Mouse (Mus musculus): Measurements from ENCODE around the gene Plxnd1. TPM values are rescaled to one million over a fixed set of nuclear protein-coding genes. Genes with fewer than 3 reads are reported as not detected.

Gene Plxnd1
- polyA plus RNA-seq, 1 experiment from 2014 or later = 30.0 TPM

DNA sequence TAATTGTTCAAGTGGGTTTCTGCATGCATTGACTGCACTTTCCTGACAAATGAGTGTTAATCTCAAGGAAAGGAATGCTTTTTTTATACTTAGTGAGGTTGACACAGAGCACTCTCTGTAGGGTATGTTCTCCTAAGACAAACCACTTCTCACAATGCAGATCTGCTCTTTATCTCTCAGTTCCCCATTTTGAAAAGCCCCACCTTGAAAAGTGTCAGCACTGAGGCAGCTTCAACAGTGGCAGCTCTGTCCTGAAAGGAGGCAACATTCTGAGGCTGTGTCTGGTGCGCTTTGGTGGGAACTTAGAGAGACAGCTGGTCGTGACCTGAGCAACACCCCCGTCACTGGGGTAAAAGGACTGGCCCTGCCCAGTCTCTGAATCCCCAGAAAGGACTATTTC lies 85.8 kb downstream of the Plxnd1 start:
- Histone ChIP-seq H3K9me3 (no peaks in the 10 kb centered on the region), H3K4me2 (replicated peaks) (no peak overlapping the region), H3K27me3 (no peaks in the 10 kb centered on the region), H3K9ac (no peak overlapping the region), H3K4me3 (no peak overlapping the region), H3K27ac (no peak overlapping the region; the same call in 1 of the 2 replicates), H3K4me1 (no peaks in the 10 kb centered on the region), H3K36me3 (peaks cover 37% of the 10 kb centered on the region)
- no peak for ATAC-seq (ENCODE audit: low FRiP score, low read depth)
- 76% methylated on average over 3 of the region's 3 CpGs for WGBS

DNA sequence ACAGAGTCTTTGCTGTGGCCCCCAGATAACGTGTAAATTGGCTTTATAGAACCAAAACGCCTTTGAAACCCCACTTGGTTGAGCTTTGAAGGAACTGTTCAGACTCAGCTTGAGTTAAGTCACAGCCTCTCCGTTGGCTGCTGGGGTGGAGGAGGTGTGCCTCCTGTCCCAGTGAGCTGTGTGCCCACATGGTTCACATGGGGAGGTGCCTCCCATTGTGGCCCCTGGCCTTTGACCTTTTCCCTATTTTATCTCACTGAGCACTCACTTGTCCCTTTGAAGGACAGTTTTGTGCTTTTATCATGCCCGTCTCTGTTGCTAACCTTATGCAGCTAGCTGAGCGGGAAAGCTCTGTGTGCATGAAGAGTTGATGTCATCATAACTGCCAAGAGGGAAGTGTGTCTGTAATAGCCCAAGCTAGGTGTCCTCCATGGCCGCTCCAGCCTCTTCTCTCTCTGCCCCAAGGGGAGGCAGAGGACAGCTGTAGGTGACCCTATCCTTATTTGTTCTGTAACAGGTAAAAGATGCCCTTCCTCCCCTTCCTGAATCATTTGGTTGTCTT lies 86.3 kb downstream of the Plxnd1 start:
- no peaks in the 10 kb centered on the region for H3K27me3 ChIP-seq
- WGBS = 51% methylated on average over 6 of the region's 6 CpGs
- no peak for ATAC-seq (ENCODE audit: low FRiP score, low read depth)
- no peak overlapping the region for H3K27ac ChIP-seq
- no peak overlapping the region for H3K4me3 ChIP-seq
- no peaks in the 10 kb centered on the region for H3K4me1 ChIP-seq
- H3K9me3 ChIP-seq = no peaks in the 10 kb centered on the region
- no peak overlapping the region for H3K4me2 ChIP-seq (replicated peaks)
- H3K36me3 ChIP-seq = peaks cover 41% of the 10 kb centered on the region
- no peak overlapping the region for H3K9ac ChIP-seq

DNA sequence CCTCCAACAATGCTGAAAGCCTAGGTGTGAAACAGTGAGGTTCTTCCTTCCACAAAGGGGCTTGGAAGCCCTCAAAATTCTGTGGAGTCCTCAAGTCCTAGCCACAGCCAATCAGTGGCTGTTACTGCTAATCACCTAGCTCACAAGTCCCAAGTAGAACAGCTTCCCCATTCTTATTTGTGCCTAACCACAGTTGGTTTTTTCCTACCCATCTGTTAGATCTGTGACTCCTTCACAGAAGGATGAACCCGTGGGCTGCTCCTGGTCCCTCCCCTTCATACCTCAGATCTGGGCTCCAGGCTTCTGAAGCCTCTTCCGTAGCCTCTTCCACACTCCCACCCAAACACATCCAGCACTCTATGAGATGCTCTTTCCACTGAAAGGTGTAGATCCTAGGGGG lies 87.9 kb downstream of the Plxnd1 start:
- no peaks in the 10 kb centered on the region for H3K9me3 ChIP-seq
- H3K9ac ChIP-seq = no peak overlapping the region
- no peaks in the 10 kb centered on the region for H3K4me1 ChIP-seq
- no peak overlapping the region for H3K4me3 ChIP-seq
- no peak for ATAC-seq (ENCODE audit: low FRiP score, low read depth)
- peaks cover 55% of the 10 kb centered on the region for H3K36me3 ChIP-seq
- no peak overlapping the region for H3K27ac ChIP-seq
- 78% methylated on average over 2 of the region's 2 CpGs for WGBS
- H3K4me2 ChIP-seq (replicated peaks) = no peak overlapping the region
- no peaks in the 10 kb centered on the region for H3K27me3 ChIP-seq

DNA sequence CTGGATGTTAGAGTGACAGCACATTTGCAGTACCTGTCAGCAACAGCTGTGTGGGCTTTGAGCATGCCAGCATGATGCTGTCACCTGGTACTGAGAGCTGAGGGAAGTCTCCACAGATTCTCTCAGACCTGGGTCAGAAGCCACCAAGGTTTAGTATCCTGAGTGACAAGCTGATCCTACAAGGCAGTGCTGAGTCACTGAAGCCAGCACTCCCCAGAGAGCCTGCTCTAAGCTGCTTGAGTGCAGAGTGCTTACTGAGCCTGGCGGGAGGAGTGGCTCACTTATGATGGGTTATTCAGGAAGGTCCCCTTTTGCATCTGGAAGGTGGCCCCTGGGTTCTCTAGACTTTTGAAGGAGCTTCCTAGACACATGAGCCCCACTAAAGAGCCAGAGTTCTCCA lies 88.3 kb downstream of the Plxnd1 start:
- no peak for ATAC-seq (ENCODE audit: low FRiP score, low read depth)
- Histone ChIP-seq H3K27me3 (no peaks in the 10 kb centered on the region), H3K27ac (no peak overlapping the region), H3K9ac (no peak overlapping the region), H3K9me3 (no peaks in the 10 kb centered on the region), H3K36me3 (peaks cover 56% of the 10 kb centered on the region), H3K4me3 (no peak overlapping the region), H3K4me2 (replicated peaks) (no peak overlapping the region), H3K4me1 (peaks cover 3% of the 10 kb centered on the region; the same call in 1 of the 2 replicates)
- WGBS = 77% methylated on average over 1 of the region's 1 CpGs

DNA sequence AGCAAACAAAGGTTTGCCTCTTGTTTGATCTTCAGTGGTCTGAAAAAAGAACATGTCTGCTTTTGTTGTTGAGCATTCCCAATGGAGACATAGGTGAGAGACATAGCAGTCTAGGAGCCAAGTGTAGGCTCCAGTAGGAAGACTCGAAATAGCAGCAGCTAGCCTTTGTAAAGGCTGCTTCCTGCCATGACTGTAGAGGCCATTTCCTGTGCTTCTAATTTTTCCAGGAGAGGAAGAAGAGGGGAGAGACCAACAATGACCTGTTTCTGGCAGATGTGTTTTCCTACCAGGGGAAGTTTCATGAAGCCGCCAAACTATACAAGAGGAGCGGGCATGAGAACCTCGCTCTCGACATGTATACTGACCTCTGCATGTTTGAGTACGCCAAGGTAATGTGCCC lies 89.2 kb downstream of the Plxnd1 start:
- 92% methylated on average over 6 of the region's 6 CpGs for WGBS
- ATAC-seq (ENCODE audit: low FRiP score, low read depth) = no peak
- Histone ChIP-seq H3K9ac (no peak overlapping the region), H3K4me3 (no peak overlapping the region), H3K27ac (no peak overlapping the region), H3K4me2 (replicated peaks) (no peak overlapping the region), H3K4me1 (peaks cover 7% of the 10 kb centered on the region; the same call in 1 of the 2 replicates), H3K9me3 (no peaks in the 10 kb centered on the region), H3K27me3 (no peaks in the 10 kb centered on the region), H3K36me3 (peaks cover 52% of the 10 kb centered on the region)

Other genes starting within 250 kb of the Plxnd1 start
- gene Tmem40, start 232.6 kb downstream of the Plxnd1 start, polyA plus RNA-seq (2015; fragmentation: Nextera tagmentation; extraction: Ambion mirVana) = 2.6 and 3.4 TPM in 2 replicates
- 48.1 and 56.8 TPM in 2 replicates for gene Cand2, start 220.5 kb downstream of the Plxnd1 start, polyA plus RNA-seq (2015; fragmentation: Nextera tagmentation; extraction: Ambion mirVana)
- 2,055 and 2,057 TPM in 2 replicates for gene Rpl32, start 186.3 kb downstream of the Plxnd1 start, polyA plus RNA-seq (2015; fragmentation: Nextera tagmentation; extraction: Ambion mirVana)
- gene Efcab12, start 156.6 kb downstream of the Plxnd1 start, polyA plus RNA-seq (2015; fragmentation: Nextera tagmentation; extraction: Ambion mirVana) = 0.41 and 0.54 TPM in 2 replicates
- gene Mbd4, start 141.6 kb downstream of the Plxnd1 start, polyA plus RNA-seq (2015; fragmentation: Nextera tagmentation; extraction: Ambion mirVana) = 23.6 and 27.7 TPM in 2 replicates
- 25.8 and 27.9 TPM in 2 replicates for gene Ift122, start 141.5 kb downstream of the Plxnd1 start, polyA plus RNA-seq (2015; fragmentation: Nextera tagmentation; extraction: Ambion mirVana)
- gene Rho, start 63.3 kb downstream of the Plxnd1 start, polyA plus RNA-seq (2015; fragmentation: Nextera tagmentation; extraction: Ambion mirVana) = 0.20 and 0.42 TPM in 2 replicates
- not detected in 2 replicates for gene H1foo, start 50.1 kb downstream of the Plxnd1 start, polyA plus RNA-seq (2015; fragmentation: Nextera tagmentation; extraction: Ambion mirVana)
- gene Tmcc1, start 198.5 kb upstream of the Plxnd1 start, polyA plus RNA-seq (2015; fragmentation: Nextera tagmentation; extraction: Ambion mirVana) = 18.8 and 20.6 TPM in 2 replicates
- 50.8 and 54.9 TPM in 2 replicates for gene Washc2, start 213.0 kb upstream of the Plxnd1 start, polyA plus RNA-seq (2015; fragmentation: Nextera tagmentation; extraction: Ambion mirVana)